Mouse (Mus musculus) hindbrain, embryonic 12.5 days (tissue): Measurements from ENCODE around the gene Wipf1. TPM values are rescaled to one million over a fixed set of nuclear protein-coding genes. Genes with fewer than 3 reads are reported as not detected.

Source experiments
- ATAC-seq: fragments of 200-750 bp; cut with Nextera tagmentation; 2 replicates; pipeline ENCODE4 v1.8.0; 2017; ENCODE audit warnings: moderate TSS enrichment; ENCODE audit not compliant: low FRiP score
- H3K27ac ChIP-seq: fragments of 300-500 bp; sonication (generic); 2 replicates; pipeline ENCODE4 v1.5.1; 2016; ENCODE audit warnings: mild to moderate bottlenecking
- H3K27me3 ChIP-seq: fragments of 300-500 bp; sonication (generic); 2 replicates; pipeline ENCODE4 v1.6.1; 2016; ENCODE audit warnings: mild to moderate bottlenecking
- H3K36me3 ChIP-seq: fragments of 300-500 bp; sonication (generic); 2 replicates; pipeline ENCODE4 v1.6.1; 2016; ENCODE audit warnings: mild to moderate bottlenecking
- H3K4me1 ChIP-seq: fragments of 300-500 bp; sonication (generic); 2 replicates; pipeline ENCODE4 v1.6.1; 2016
- H3K4me2 ChIP-seq: fragments of 300-500 bp; sonication (generic); replicated peaks from 2 replicates; pipeline ENCODE4 v1.6.1; 2016; ENCODE audit warnings: mild to moderate bottlenecking
- H3K4me3 ChIP-seq: fragments of 300-500 bp; sonication (generic); 2 replicates; pipeline ENCODE4 v1.5.1; 2016; ENCODE audit warnings: mild to moderate bottlenecking
- H3K9ac ChIP-seq: fragments of 300-500 bp; sonication (generic); 2 replicates; pipeline ENCODE4 v1.6.1; 2016; ENCODE audit warnings: mild to moderate bottlenecking, moderate library complexity
- H3K9me3 ChIP-seq: fragments of 300-500 bp; sonication (generic); replicated peaks from 2 replicates; pipeline ENCODE4 v1.6.1; 2016; ENCODE audit warnings: mild to moderate bottlenecking
- WGBS: fragments of 180-500 bp; shearing (Covaris S2); methylation state at CpG from one replicate; pipeline ENCODE4 v1.1.7; 2016; 5-methylcytosine and 5-hydroxymethylcytosine counted together
- polyA plus RNA-seq: library from polyadenylated mRNA; unstranded; fragments of >200 nt; fragmentation: Nextera tagmentation; extraction: Ambion mirVana; gene quantifications from 2 replicates; pipeline ENCODE4 v1.2.1, GENCODE M21; 2016

Wipf1 gene
- polyA plus RNA-seq, 1 experiment from 2014 or later = 7.3 TPM

GRCm38 (mm10) chr2:73478805-73479204, 50.7 kb downstream of the Wipf1 start:
- Histone ChIP-seq H3K9ac (no peak overlapping the region), H3K4me3 (no peak overlapping the region), H3K9me3 (peaks cover 3% of the 10 kb centered on the region; the same call in 1 of the 2 replicates), H3K36me3 (no peaks in the 10 kb centered on the region), H3K4me2 (no peak overlapping the region), H3K4me1 (peaks cover 8% of the 10 kb centered on the region; the same call in 1 of the 2 replicates), H3K27ac (no peak overlapping the region), H3K27me3 (no peaks in the 10 kb centered on the region)
- ATAC-seq = no peak
- WGBS = 94% methylated on average over 6 of the region's 6 CpGs

- H3K36me3 ChIP-seq = no peaks in the 10 kb centered on the region
- 83% methylated on average over 7 of the region's 7 CpGs for WGBS
- ATAC-seq = no peak
- no peak overlapping the region for H3K9ac ChIP-seq
- H3K27me3 ChIP-seq = no peaks in the 10 kb centered on the region
- H3K27ac ChIP-seq = no peak overlapping the region
- no peak overlapping the region for H3K4me3 ChIP-seq
- peaks cover 3% of the 10 kb centered on the region; the same call in 1 of the 2 replicates for H3K9me3 ChIP-seq
- H3K4me1 ChIP-seq = peaks cover 8% of the 10 kb centered on the region; the same call in 1 of the 2 replicates
- no peak overlapping the region for H3K4me2 ChIP-seq
These were observed 52.0 kb downstream of the Wipf1 start for GRCm38 (mm10) chr2:73477501-73477900.

- H3K9ac ChIP-seq = no peak overlapping the region
- no peaks in the 10 kb centered on the region for H3K36me3 ChIP-seq
- peaks cover 6% of the 10 kb centered on the region; the same call in 1 of the 2 replicates for H3K9me3 ChIP-seq
- peaks cover 3% of the 10 kb centered on the region; the same call in 1 of the 2 replicates for H3K4me1 ChIP-seq
- H3K4me3 ChIP-seq = no peak overlapping the region
- H3K27me3 ChIP-seq = no peaks in the 10 kb centered on the region
- H3K27ac ChIP-seq = no peak overlapping the region
- no peak for ATAC-seq
- H3K4me2 ChIP-seq = no peak overlapping the region
- 73% methylated on average over 3 of the region's 3 CpGs for WGBS
These were observed 54.0 kb downstream of the Wipf1 start for GRCm38 (mm10) chr2:73475519-73475918.

GRCm38 (mm10) chr2:73472130-73472529, 57.4 kb downstream of the Wipf1 start:
- 94% methylated on average over 2 of the region's 2 CpGs for WGBS
- H3K27me3 ChIP-seq = no peaks in the 10 kb centered on the region

GRCm38 (mm10) chr2:73470146-73470630, 59.3 kb downstream of the Wipf1 start:
- H3K9ac ChIP-seq = no peak overlapping the region
- no peak overlapping the region for H3K4me3 ChIP-seq
- no peaks in the 10 kb centered on the region for H3K27me3 ChIP-seq
- no peak overlapping the region for H3K4me2 ChIP-seq
- ATAC-seq = no peak
- 0 out of 2 replicates have a peak, but pooled peaks cover 3% of the 10 kb centered on the region for H3K9me3 ChIP-seq
- H3K36me3 ChIP-seq = no peaks in the 10 kb centered on the region
- H3K4me1 ChIP-seq = no peaks in the 10 kb centered on the region
- 82% methylated on average over 10 of the region's 10 CpGs for WGBS
- no peak overlapping the region for H3K27ac ChIP-seq

More at GRCm38 (mm10) chr2:73472130-73472529, 57.4 kb downstream of the Wipf1 start:
- H3K4me1 ChIP-seq = peaks cover 3% of the 10 kb centered on the region; the same call in 1 of the 2 replicates
- 0 out of 2 replicates have a peak, but pooled peaks cover 3% of the 10 kb centered on the region for H3K9me3 ChIP-seq
- H3K9ac ChIP-seq = no peak overlapping the region
- H3K4me2 ChIP-seq = no peak overlapping the region
- H3K36me3 ChIP-seq = no peaks in the 10 kb centered on the region
- H3K27ac ChIP-seq = no peak overlapping the region
- ATAC-seq = no peak
- no peak overlapping the region for H3K4me3 ChIP-seq

- WGBS = 92% methylated on average over 6 of the region's 6 CpGs
- no peak overlapping the region for H3K4me2 ChIP-seq
These were observed 60.0 kb downstream of the Wipf1 start for GRCm38 (mm10) chr2:73469552-73469951.

GRCm38 (mm10) chr2:73468993-73469392, 60.5 kb downstream of the Wipf1 start:
- 0 out of 2 replicates have a peak, but pooled peaks cover 3% of the 10 kb centered on the region for H3K9me3 ChIP-seq
- no peaks in the 10 kb centered on the region for H3K4me1 ChIP-seq
- no peaks in the 10 kb centered on the region for H3K27me3 ChIP-seq
- H3K4me3 ChIP-seq = no peak overlapping the region
- 94% methylated on average over 5 of the region's 5 CpGs for WGBS
- ATAC-seq = no peak
- no peak overlapping the region for H3K9ac ChIP-seq
- no peak overlapping the region for H3K4me2 ChIP-seq
- H3K36me3 ChIP-seq = no peaks in the 10 kb centered on the region
- H3K27ac ChIP-seq = no peak overlapping the region

More at GRCm38 (mm10) chr2:73469552-73469951, 60.0 kb downstream of the Wipf1 start:
- no peaks in the 10 kb centered on the region for H3K36me3 ChIP-seq
- H3K9me3 ChIP-seq = 0 out of 2 replicates have a peak, but pooled peaks cover 3% of the 10 kb centered on the region
- no peak overlapping the region for H3K4me3 ChIP-seq
- H3K9ac ChIP-seq = no peak overlapping the region
- ATAC-seq = no peak
- no peak overlapping the region for H3K27ac ChIP-seq
- H3K4me1 ChIP-seq = no peaks in the 10 kb centered on the region
- H3K27me3 ChIP-seq = no peaks in the 10 kb centered on the region

GRCm38 (mm10) chr2:73467071-73467851, 62.3 kb downstream of the Wipf1 start:
- Histone ChIP-seq H3K4me3 (no peak overlapping the region), H3K27ac (no peak overlapping the region), H3K9ac (no peak overlapping the region), H3K4me2 (no peak overlapping the region), H3K9me3 (0 out of 2 replicates have a peak, but pooled peaks cover 1% of the 10 kb centered on the region), H3K36me3 (no peaks in the 10 kb centered on the region), H3K4me1 (no peaks in the 10 kb centered on the region), H3K27me3 (no peaks in the 10 kb centered on the region)
- 84% methylated on average over 7 of the region's 7 CpGs for WGBS
- ATAC-seq = no peak

GRCm38 (mm10) chr2:73466481-73466880, 63.1 kb downstream of the Wipf1 start:
- Histone ChIP-seq H3K4me3 (no peak overlapping the region), H3K4me2 (no peak overlapping the region), H3K9ac (no peak overlapping the region), H3K36me3 (no peaks in the 10 kb centered on the region), H3K27me3 (no peaks in the 10 kb centered on the region), H3K9me3 (no peaks in the 10 kb centered on the region), H3K27ac (no peak overlapping the region), H3K4me1 (no peaks in the 10 kb centered on the region)
- ATAC-seq = no peak
- whole genome bisulfite sequencing = 94% methylated on average over 10 of the region's 10 CpGs

- no peak for ATAC-seq
- 64% methylated on average over 7 of the region's 7 CpGs for WGBS
- Histone ChIP-seq H3K27ac (no peak overlapping the region), H3K9ac (no peak overlapping the region), H3K4me1 (peaks cover 3% of the 10 kb centered on the region; the same call in 1 of the 2 replicates), H3K36me3 (no peaks in the 10 kb centered on the region), H3K27me3 (no peaks in the 10 kb centered on the region), H3K9me3 (no peaks in the 10 kb centered on the region), H3K4me3 (no peak overlapping the region), H3K4me2 (no peak overlapping the region)
These were observed 65.9 kb downstream of the Wipf1 start for GRCm38 (mm10) chr2:73463431-73464194.

GRCm38 (mm10) chr2:73462757-73463339, 66.7 kb downstream of the Wipf1 start:
- H3K27me3 ChIP-seq = no peaks in the 10 kb centered on the region
- peaks cover 3% of the 10 kb centered on the region; the same call in 1 of the 2 replicates for H3K4me1 ChIP-seq
- H3K4me3 ChIP-seq = no peak overlapping the region
- no peaks in the 10 kb centered on the region for H3K36me3 ChIP-seq
- H3K27ac ChIP-seq = no peak overlapping the region
- 90% methylated on average over 10 of the region's 12 CpGs for WGBS
- no peak overlapping the region for H3K4me2 ChIP-seq
- H3K9me3 ChIP-seq = no peaks in the 10 kb centered on the region
- ATAC-seq = no peak
- no peak overlapping the region for H3K9ac ChIP-seq

- Histone ChIP-seq H3K27me3 (no peaks in the 10 kb centered on the region), H3K4me1 (peaks cover 3% of the 10 kb centered on the region; the same call in 1 of the 2 replicates), H3K27ac (no peak overlapping the region), H3K9ac (no peak overlapping the region), H3K4me3 (no peak overlapping the region), H3K9me3 (no peaks in the 10 kb centered on the region), H3K4me2 (no peak overlapping the region), H3K36me3 (no peaks in the 10 kb centered on the region)
- WGBS = 94% methylated on average over 2 of the region's 2 CpGs
- no peak for ATAC-seq
These were observed 67.3 kb downstream of the Wipf1 start for GRCm38 (mm10) chr2:73462265-73462664.
